Mouse (Mus musculus) limb, embryonic 14.5 days (tissue): ENCODE results near the gene Zfp609. TPM values are rescaled to one million over a fixed set of nuclear protein-coding genes. Genes with fewer than 3 reads are reported as not detected.

ENCODE experiments used
- ATAC-seq: fragments of 200-750 bp; cut with Nextera tagmentation; 2 replicates; pipeline ENCODE4 v1.8.0; 2017; ENCODE audit warnings: low read depth, moderate number of reproducible peaks, moderate TSS enrichment; ENCODE audit not compliant: low FRiP score
- DNase-seq: peaks from one replicate; pipeline ENCODE4 v3.0.0-alpha.2; 2015; ENCODE audit warnings: low spot score
- H3K27ac ChIP-seq: fragments of 300-500 bp; sonication (generic); replicated peaks from 2 replicates; pipeline ENCODE4 v1.5.1; 2014; ENCODE audit warnings: low read depth, mild to moderate bottlenecking, low read length, moderate library complexity, mixed read lengths
- H3K27me3 ChIP-seq: fragments of 300-500 bp; sonication (generic); 2 replicates; pipeline ENCODE4 v1.6.1; 2014; ENCODE audit warnings: low read length, mixed read lengths; ENCODE audit not compliant: control insufficient read depth, insufficient read depth
- H3K36me3 ChIP-seq: fragments of 300-500 bp; sonication (generic); 2 replicates; pipeline ENCODE4 v1.6.1; 2014; ENCODE audit warnings: mild to moderate bottlenecking, low read length, moderate library complexity, mixed read lengths; ENCODE audit not compliant: control insufficient read depth, insufficient read depth
- H3K4me1 ChIP-seq: fragments of 300-500 bp; sonication (generic); 2 replicates; pipeline ENCODE4 v1.6.1; 2014; ENCODE audit warnings: antibody characterized with exemption, low read length, mixed read lengths; ENCODE audit not compliant: control insufficient read depth, insufficient read depth
- H3K4me2 ChIP-seq: fragments of 300-500 bp; sonication (generic); replicated peaks from 2 replicates; pipeline ENCODE4 v1.6.1; 2014; ENCODE audit warnings: low read depth, mild to moderate bottlenecking, low read length, moderate library complexity; ENCODE audit not compliant: severe bottlenecking
- H3K4me3 ChIP-seq: fragments of 300-500 bp; sonication (generic); replicated peaks from 2 replicates; pipeline ENCODE4 v1.5.1; 2014; ENCODE audit warnings: low read length
- H3K9ac ChIP-seq: fragments of 300-500 bp; sonication (generic); 2 replicates; pipeline ENCODE4 v1.6.1; 2014; ENCODE audit warnings: mild to moderate bottlenecking, low read depth, low read length, moderate library complexity; ENCODE audit not compliant: severe bottlenecking
- H3K9me3 ChIP-seq: fragments of 300-500 bp; sonication (generic); 2 replicates; pipeline ENCODE4 v1.6.1; 2016; ENCODE audit warnings: low read length; ENCODE audit not compliant: control insufficient read depth
- POLR2A ChIP-seq: fragments of 200-500 bp; IDR thresholded peaks from 2 replicates; pipeline ENCODE4 v1.8.0; 2012; ENCODE audit warnings: inconsistent platforms, mild to moderate bottlenecking, moderate library complexity, borderline replicate concordance; ENCODE audit not compliant: insufficient read depth, insufficient read length; ENCODE audit errors: extremely low read depth
- WGBS: fragments of 180-500 bp; shearing (Covaris S2); extraction: QIAGEN DNeasy Blood & Tissue Kit; methylation state at CpG from one replicate; pipeline ENCODE4 v1.1.7; 2014; 5-methylcytosine and 5-hydroxymethylcytosine counted together
- polyA plus RNA-seq, 2 experiments: library from polyadenylated mRNA; depleted of rRNA in 1 of 2; stranded (reverse) in 1 of 2; unstranded in 1 of 2; fragments of >200 nt; fragmentation: Nextera tagmentation in 1 of 2; extraction: Ambion mirVana in 1 of 2; gene quantifications; 2 replicates each; pipeline versions ENCODE4 v1.2.1 to v1.2.3; 2012 to 2014

Gene Zfp609
- polyA plus RNA-seq, 2 experiments: 7.3 to 20.3 TPM

- Histone ChIP-seq H3K4me1 (peaks cover 23% of the 10 kb centered on the region), H3K9me3 (no peaks in the 10 kb centered on the region), H3K27me3 (no peaks in the 10 kb centered on the region), H3K36me3 (0 out of 2 replicates have a peak, but pooled peaks cover 11% of the 10 kb centered on the region), H3K4me3 (no peak overlapping the region), H3K9ac (peak overlapping the region; percentile 34; the same call in 1 of the 2 replicates), H3K27ac (peak overlapping the region; percentile 56; the same call in 1 of the 2 replicates), H3K4me2 (no peak overlapping the region)
- DNase-seq: peak; percentile 30
- no peak for TF ChIP-seq POLR2A
- no peak for ATAC-seq
- 35% methylated on average over 8 of the region's 8 CpGs for WGBS
These were observed 102.7 kb downstream of the Zfp609 start for GRCm38 (mm10) chr9:65724471-65725290.

- H3K27ac ChIP-seq: no peak overlapping the region
- ATAC-seq (no peak), DNase-seq (no peak)
- H3K9me3 ChIP-seq: no peaks in the 10 kb centered on the region
- WGBS: 39% methylated on average over 10 of the region's 10 CpGs
- H3K36me3 ChIP-seq: 0 out of 2 replicates have a peak, but pooled peaks cover 6% of the 10 kb centered on the region
- H3K4me1 ChIP-seq: peaks cover 22% of the 10 kb centered on the region
- no peak overlapping the region for H3K9ac ChIP-seq
- no peak overlapping the region for H3K4me2 ChIP-seq
- H3K4me3 ChIP-seq: no peak overlapping the region
- TF ChIP-seq POLR2A: no peak
- no peaks in the 10 kb centered on the region for H3K27me3 ChIP-seq
These were observed 106.2 kb downstream of the Zfp609 start for GRCm38 (mm10) chr9:65721161-65721566.

GRCm38 (mm10) chr9:65718195-65718594, 109.2 kb downstream of the Zfp609 start:
- no peaks in the 10 kb centered on the region for H3K9me3 ChIP-seq
- DNase-seq (no peak), ATAC-seq (no peak)
- no peaks in the 10 kb centered on the region for H3K4me1 ChIP-seq
- no peak overlapping the region for H3K27ac ChIP-seq
- no peak for TF ChIP-seq POLR2A
- H3K4me3 ChIP-seq: no peak overlapping the region
- no peak overlapping the region for H3K4me2 ChIP-seq
- no peak overlapping the region for H3K9ac ChIP-seq
- H3K36me3 ChIP-seq: 0 out of 2 replicates have a peak, but pooled peaks cover 6% of the 10 kb centered on the region
- no peaks in the 10 kb centered on the region for H3K27me3 ChIP-seq
- 92% methylated on average over 5 of the region's 5 CpGs for WGBS

GRCm38 (mm10) chr9:65703926-65704595, 123.3 kb downstream of the Zfp609 start:
- 93% methylated on average over 24 of the region's 24 CpGs for WGBS
- H3K27ac ChIP-seq: no peak overlapping the region
- H3K4me3 ChIP-seq: no peak overlapping the region
- no peaks in the 10 kb centered on the region for H3K4me1 ChIP-seq
- no peak for ATAC-seq
- H3K9ac ChIP-seq: no peak overlapping the region
- H3K36me3 ChIP-seq: peaks cover 53% of the 10 kb centered on the region
- H3K9me3 ChIP-seq: no peaks in the 10 kb centered on the region
- TF ChIP-seq POLR2A: no peak
- no peak overlapping the region for H3K4me2 ChIP-seq
- no peak for DNase-seq
- H3K27me3 ChIP-seq: no peaks in the 10 kb centered on the region

GRCm38 (mm10) chr9:65703241-65703640, 124.1 kb downstream of the Zfp609 start:
- no peaks in the 10 kb centered on the region for H3K9me3 ChIP-seq

More at GRCm38 (mm10) chr9:65703241-65703640, 124.1 kb downstream of the Zfp609 start:
- H3K4me3 ChIP-seq: no peak overlapping the region
- H3K27ac ChIP-seq: no peak overlapping the region
- ATAC-seq (no peak), DNase-seq (no peak)
- no peak overlapping the region for H3K9ac ChIP-seq
- H3K36me3 ChIP-seq: peaks cover 59% of the 10 kb centered on the region
- 78% methylated on average over 7 of the region's 7 CpGs for WGBS
- H3K4me2 ChIP-seq: no peak overlapping the region
- H3K27me3 ChIP-seq: no peaks in the 10 kb centered on the region
- no peak for TF ChIP-seq POLR2A
- H3K4me1 ChIP-seq: no peaks in the 10 kb centered on the region
